Comparison of ENCODE assay signal across 26 mouse cellular contexts in genomic region chr6:122672746-122673145, GRCm38 (mm10). TPM values are rescaled to one million over a fixed set of nuclear protein-coding genes. Genes with fewer than 3 reads are reported as not detected.
"Had no signal": no experiment of that assay in that cellular context is flagged by ENCODE, and none has a peak within 500 bp of the region (broad histone marks: within the 10 kb centered on the region; RNA-seq: fewer than 3 reads in every experiment).

No protein-coding gene starts in this region.

- H3K9ac ChIP-seq: intestine, embryonic 15.5 days; liver, embryonic 13.5 days; lung, embryonic 15.5 days; midbrain, embryonic 12.5 days; midbrain, embryonic 15.5 days; neural tube, embryonic 12.5 days; neural tube, embryonic 15.5 days had no signal

- H3K4me1 ChIP-seq: intestine, embryonic 15.5 days; liver, embryonic 13.5 days; midbrain, embryonic 12.5 days had no signal

- H3K4me2 ChIP-seq: intestine, embryonic 15.5 days; liver, embryonic 13.5 days; lung, embryonic 15.5 days; midbrain, embryonic 12.5 days; midbrain, embryonic 15.5 days; neural tube, embryonic 12.5 days; neural tube, embryonic 15.5 days had no signal

- H3K27ac ChIP-seq: intestine, embryonic 15.5 days; layer of hippocampus, adult 2 months; left cerebral cortex, adult 2 months; liver, embryonic 13.5 days; lung, embryonic 15.5 days; macrophage; midbrain, embryonic 12.5 days; midbrain, embryonic 15.5 days; neural tube, embryonic 12.5 days; neural tube, embryonic 15.5 days had no signal

- ATAC-seq: intestine, embryonic 15.5 days; midbrain, embryonic 15.5 days had no signal

- H3K9me3 ChIP-seq: intestine, embryonic 15.5 days; liver, embryonic 13.5 days; lung, embryonic 15.5 days; midbrain, embryonic 12.5 days; midbrain, embryonic 15.5 days; neural tube, embryonic 12.5 days; neural tube, embryonic 15.5 days had no signal

- H3K27me3 ChIP-seq: intestine, embryonic 15.5 days; liver, embryonic 13.5 days; lung, embryonic 15.5 days; midbrain, embryonic 12.5 days; midbrain, embryonic 15.5 days; neural tube, embryonic 12.5 days; neural tube, embryonic 15.5 days had no signal

- H3K4me3 ChIP-seq: intestine, embryonic 15.5 days; layer of hippocampus, adult 2 months; left cerebral cortex, adult 2 months; liver, embryonic 13.5 days; lung, embryonic 15.5 days; midbrain, embryonic 12.5 days; midbrain, embryonic 15.5 days; neural tube, embryonic 12.5 days; neural tube, embryonic 15.5 days had no signal

- DNase-seq: kidney, adult 18-20 months; kidney, adult 9 months; kidney, postnatal 14 days; kidney, postnatal 4 days; layer of hippocampus, adult 9-11 months; liver, embryonic 13.5 days; thymus, postnatal 25 days had no signal

- H3K36me3 ChIP-seq: intestine, embryonic 15.5 days; liver, embryonic 13.5 days; lung, embryonic 15.5 days; midbrain, embryonic 12.5 days; midbrain, embryonic 15.5 days; neural tube, embryonic 12.5 days; neural tube, embryonic 15.5 days had no signal

RNA-seq across cellular contexts. Expression of gene Nanog, which starts 34.5 kb away (rescaled TPM):
- total RNA-seq: layer of hippocampus, adult 2 months; layer of hippocampus, postnatal 25 days; left cerebral cortex, adult 2 months; left cerebral cortex, postnatal 10 days; left cerebral cortex, postnatal 36 days; liver, adult 2 months; megakaryocyte, adult 5-6 weeks had no signal
- polyA plus RNA-seq: liver, adult 2 months; liver, embryonic 13.5 days; liver, embryonic 16.5 days; macrophage; neural tube, embryonic 15.5 days; small intestine, adult 2 months; spleen, adult 2 months had no signal

RNA-seq across cellular contexts. Expression of gene Dppa3, which starts 46.5 kb away (rescaled TPM):
- total RNA-seq: layer of hippocampus, adult 2 months; layer of hippocampus, postnatal 25 days; left cerebral cortex, adult 2 months; left cerebral cortex, postnatal 10 days; left cerebral cortex, postnatal 36 days; liver, adult 2 months; megakaryocyte, adult 5-6 weeks had no signal
- polyA plus RNA-seq: intestine, embryonic 15.5 days; kidney, embryonic 16.5 days; limb, embryonic 11.5 days; liver, adult 2 months; liver, embryonic 13.5 days; liver, embryonic 16.5 days; lung, embryonic 15.5 days; midbrain, embryonic 12.5 days; midbrain, embryonic 15.5 days; neural tube, embryonic 12.5 days; neural tube, embryonic 15.5 days; small intestine, adult 2 months; spleen, adult 2 months had no signal
